Mouse (Mus musculus) neural tube, embryonic 12.5 days (tissue): Measurements from ENCODE around the gene Rps16. TPM values are rescaled to one million over a fixed set of nuclear protein-coding genes. Genes with fewer than 3 reads are reported as not detected.

Source experiments
- ATAC-seq: fragments of 200-750 bp; cut with Nextera tagmentation; 2 replicates; pipeline ENCODE4 v1.8.0; 2017; ENCODE audit warnings: low read depth, mild to moderate bottlenecking, moderate TSS enrichment, moderate library complexity; ENCODE audit not compliant: low FRiP score
- H3K27ac ChIP-seq: fragments of 300-500 bp; sonication (generic); 2 replicates; pipeline ENCODE4 v1.5.1; 2016
- H3K27me3 ChIP-seq: fragments of 300-500 bp; sonication (generic); replicated peaks from 2 replicates; pipeline ENCODE4 v1.6.1; 2016; ENCODE audit warnings: mild to moderate bottlenecking
- H3K36me3 ChIP-seq: fragments of 300-500 bp; sonication (generic); 2 replicates; pipeline ENCODE4 v1.6.1; 2016; ENCODE audit warnings: mild to moderate bottlenecking
- H3K4me1 ChIP-seq: fragments of 300-500 bp; sonication (generic); 2 replicates; pipeline ENCODE4 v1.6.1; 2016
- H3K4me2 ChIP-seq: fragments of 300-500 bp; sonication (generic); replicated peaks from 2 replicates; pipeline ENCODE4 v1.6.1; 2016; ENCODE audit warnings: mild to moderate bottlenecking
- H3K4me3 ChIP-seq: fragments of 300-500 bp; sonication (generic); 2 replicates; pipeline ENCODE4 v1.5.1; 2016
- H3K9ac ChIP-seq: fragments of 300-500 bp; sonication (generic); 2 replicates; pipeline ENCODE4 v1.6.1; 2016; ENCODE audit warnings: mild to moderate bottlenecking
- H3K9me3 ChIP-seq: fragments of 300-500 bp; sonication (generic); 2 replicates; pipeline ENCODE4 v1.6.1; 2016; ENCODE audit warnings: mild to moderate bottlenecking
- WGBS: fragments of 180-500 bp; shearing (Covaris S2); methylation state at CpG from one replicate; pipeline ENCODE4 v1.1.7; 2016; 5-methylcytosine and 5-hydroxymethylcytosine counted together
- polyA plus RNA-seq: library from polyadenylated mRNA; unstranded; fragments of >200 nt; fragmentation: Nextera tagmentation; extraction: Ambion mirVana; gene quantifications from 2 replicates; pipeline ENCODE4 v1.2.1, GENCODE M21; 2016

Gene Rps16
- 540 and 574 TPM in 2 replicates for polyA plus RNA-seq

- ATAC-seq: peak; percentile 93
Observed at GRCm38 (mm10) chr7:28350155-28350883, at the start of gene Rps16. Gene Rps16 (plus strand): TSS chr7:28350652.

GRCm38 (mm10) chr7:28301616-28302433 lies 48.6 kb upstream of the Rps16 start, which contains the start of gene Dll3:
Gene Dll3 (minus strand): TSS chr7:28302238.
- no peaks in the 10 kb centered on the region for H3K9me3 ChIP-seq
- peak within 1 kb of the TSS; percentile 60 for H3K4me3 ChIP-seq
- WGBS: 1% methylated on average over 30 of the region's 30 CpGs
- H3K9ac ChIP-seq: peak within 1 kb of the TSS; percentile 85
- H3K4me1 ChIP-seq: peaks cover 28% of the 10 kb centered on the region
- peak within 1 kb of the TSS; percentile 77 for H3K27ac ChIP-seq
- peaks cover 22% of the 10 kb centered on the region for H3K36me3 ChIP-seq
- ATAC-seq: peak; percentile 83
- peaks cover 8% of the 10 kb centered on the region; the same call in 1 of the 2 replicates for H3K27me3 ChIP-seq
- H3K4me2 ChIP-seq: peak within 1 kb of the TSS; percentile 72

More at GRCm38 (mm10) chr7:28350155-28350883, at the start of gene Rps16:
- peaks cover 29% of the 10 kb centered on the region for H3K36me3 ChIP-seq
- peaks cover 18% of the 10 kb centered on the region for H3K4me1 ChIP-seq
- H3K9me3 ChIP-seq: no peaks in the 10 kb centered on the region
- H3K4me2 ChIP-seq: peak within 1 kb of the TSS; percentile 95
- H3K4me3 ChIP-seq: peak within 1 kb of the TSS; percentile 92
- peak within 1 kb of the TSS; percentile 96 for H3K9ac ChIP-seq
- WGBS: under 1% methylated on average over 50 of the region's 50 CpGs
- no peaks in the 10 kb centered on the region for H3K27me3 ChIP-seq
- peak within 1 kb of the TSS; percentile 60 for H3K27ac ChIP-seq

GRCm38 (mm10) chr7:28305641-28306040 lies 44.8 kb upstream of the Rps16 start:
- no peaks in the 10 kb centered on the region for H3K27me3 ChIP-seq
- no peak overlapping the region for H3K27ac ChIP-seq
- no peak overlapping the region for H3K4me3 ChIP-seq
- H3K9me3 ChIP-seq: no peaks in the 10 kb centered on the region
- ATAC-seq: no peak
- H3K4me2 ChIP-seq: no peak overlapping the region
- WGBS: 94% methylated on average over 10 of the region's 10 CpGs
- H3K4me1 ChIP-seq: peaks cover 29% of the 10 kb centered on the region
- H3K9ac ChIP-seq: no peak overlapping the region
- H3K36me3 ChIP-seq: peaks cover 57% of the 10 kb centered on the region

DNA sequence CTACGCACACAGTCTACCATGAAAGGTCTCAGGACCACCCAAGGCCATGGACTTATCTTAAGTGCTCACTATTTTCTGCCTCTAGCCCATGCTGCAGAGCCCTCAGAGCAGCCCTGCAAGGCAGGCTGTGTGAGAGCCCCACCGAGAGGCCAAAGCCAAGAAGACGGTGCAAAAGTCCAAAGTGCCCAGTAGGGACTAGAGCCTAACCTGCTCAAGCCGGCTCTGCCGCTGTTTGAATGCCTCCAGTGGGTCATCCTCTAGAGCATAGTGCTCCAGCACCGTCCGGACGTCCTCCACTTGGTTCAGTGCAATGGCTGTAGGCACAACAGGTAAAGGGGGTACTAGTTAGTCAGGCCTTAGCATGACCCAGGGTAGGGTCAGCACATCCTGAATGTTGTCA lies 44.2 kb upstream of the Rps16 start:
- no peak overlapping the region for H3K27ac ChIP-seq
- no peak overlapping the region for H3K9ac ChIP-seq
- no peaks in the 10 kb centered on the region for H3K9me3 ChIP-seq
- 94% methylated on average over 8 of the region's 8 CpGs for WGBS
- peaks cover 35% of the 10 kb centered on the region for H3K4me1 ChIP-seq
- H3K36me3 ChIP-seq: peaks cover 57% of the 10 kb centered on the region
- H3K4me2 ChIP-seq: no peak overlapping the region
- no peak for ATAC-seq
- no peak overlapping the region for H3K4me3 ChIP-seq
- no peaks in the 10 kb centered on the region for H3K27me3 ChIP-seq

DNA sequence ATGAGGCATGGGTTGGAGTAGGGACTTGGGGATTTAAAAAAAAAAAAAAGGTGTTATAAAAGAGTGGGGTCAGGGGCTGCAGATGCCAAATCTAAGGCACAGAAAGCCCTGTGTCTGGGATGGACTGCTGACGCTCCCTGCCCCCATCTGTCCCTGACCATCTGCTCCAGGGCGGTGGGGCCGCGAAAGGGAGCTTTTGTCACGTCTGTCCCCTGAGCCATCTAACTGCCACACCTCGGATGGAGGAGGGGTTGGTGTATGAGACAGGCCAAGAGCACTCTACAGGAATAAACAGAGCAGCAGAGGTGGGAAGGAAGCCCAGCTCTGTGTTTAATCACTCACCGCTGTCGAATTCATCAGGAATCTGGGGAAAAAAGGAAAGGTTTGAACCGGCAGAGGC lies 40.7 kb upstream of the Rps16 start:
- Histone ChIP-seq H3K4me1 (peaks cover 22% of the 10 kb centered on the region), H3K27ac (no peak overlapping the region; the same call in 1 of the 2 replicates), H3K4me3 (peak overlapping the region; percentile 7; the same call in 1 of the 2 replicates), H3K9ac (peak overlapping the region; percentile 2; the same call in 1 of the 2 replicates), H3K36me3 (peaks cover 65% of the 10 kb centered on the region), H3K27me3 (no peaks in the 10 kb centered on the region), H3K9me3 (no peaks in the 10 kb centered on the region), H3K4me2 (peak overlapping the region; percentile 95)
- 41% methylated on average over 9 of the region's 9 CpGs for WGBS
- ATAC-seq: no peak

GRCm38 (mm10) chr7:28311151-28311925 lies 39.1 kb upstream of the Rps16 start:
- Histone ChIP-seq H3K4me1 (peaks cover 22% of the 10 kb centered on the region), H3K4me3 (peak overlapping the region; percentile 76), H3K9ac (peak overlapping the region; percentile 82), H3K36me3 (peaks cover 65% of the 10 kb centered on the region), H3K27me3 (no peaks in the 10 kb centered on the region), H3K27ac (0 out of 2 replicates have a peak overlapping the region, but pooled peaks have one; percentile 5), H3K9me3 (no peaks in the 10 kb centered on the region), H3K4me2 (peak overlapping the region; percentile 95)
- ATAC-seq: peak; percentile 59
- 6% methylated on average over 35 of the region's 35 CpGs for WGBS

- Histone ChIP-seq H3K4me1 (peaks cover 22% of the 10 kb centered on the region), H3K4me2 (peak within 1 kb of the TSS; percentile 95), H3K27me3 (no peaks in the 10 kb centered on the region), H3K9ac (peak within 1 kb of the TSS; percentile 82), H3K4me3 (peak within 1 kb of the TSS; percentile 76), H3K27ac (0 out of 2 replicates have a peak within 1 kb of the TSS, but pooled peaks have one; percentile 5), H3K9me3 (no peaks in the 10 kb centered on the region), H3K36me3 (peaks cover 65% of the 10 kb centered on the region)
- ATAC-seq: peak; percentile 94
- under 1% methylated on average over 45 of the region's 45 CpGs for WGBS
Observed at GRCm38 (mm10) chr7:28311926-28312543, 38.4 kb upstream of the Rps16 start, which contains the start of gene Timm50. Gene Timm50 (minus strand): TSS chr7:28312072.

DNA sequence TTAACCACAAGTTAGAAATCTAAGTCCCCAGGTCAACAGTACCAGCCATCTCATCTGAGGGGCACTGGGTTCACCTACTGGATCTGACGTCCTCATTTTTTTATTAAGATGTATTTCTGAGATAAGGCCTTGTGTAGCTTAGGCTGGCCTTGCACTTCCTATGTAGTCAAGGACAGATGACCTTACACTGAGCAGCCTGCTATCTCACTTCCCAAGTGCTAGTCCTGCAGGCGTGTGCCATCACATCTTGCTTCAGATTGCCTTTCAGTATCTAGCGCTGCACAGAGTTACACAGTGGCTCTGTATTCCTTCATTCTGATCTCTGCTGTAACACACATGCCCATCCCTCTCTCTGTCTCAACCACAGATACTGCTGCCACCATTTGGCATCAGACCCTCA lies 32.4 kb upstream of the Rps16 start:
- H3K9ac ChIP-seq: no peak overlapping the region
- 91% methylated on average over 3 of the region's 3 CpGs for WGBS
- H3K4me2 ChIP-seq: no peak overlapping the region
- no peaks in the 10 kb centered on the region for H3K27me3 ChIP-seq
- H3K9me3 ChIP-seq: no peaks in the 10 kb centered on the region
- no peak for ATAC-seq
- no peak overlapping the region for H3K4me3 ChIP-seq
- H3K4me1 ChIP-seq: no peaks in the 10 kb centered on the region
- peaks cover 91% of the 10 kb centered on the region for H3K36me3 ChIP-seq
- H3K27ac ChIP-seq: no peak overlapping the region

GRCm38 (mm10) chr7:28318714-28319113 lies 31.7 kb upstream of the Rps16 start:
- 94% methylated on average over 17 of the region's 17 CpGs for WGBS
- H3K4me2 ChIP-seq: no peak overlapping the region
- no peaks in the 10 kb centered on the region for H3K9me3 ChIP-seq

GRCm38 (mm10) chr7:28321974-28322720 lies 28.3 kb upstream of the Rps16 start:
- Histone ChIP-seq H3K4me2 (no peak overlapping the region), H3K4me3 (no peak overlapping the region), H3K27ac (no peak overlapping the region), H3K36me3 (peaks cover 96% of the 10 kb centered on the region), H3K27me3 (no peaks in the 10 kb centered on the region), H3K9me3 (no peaks in the 10 kb centered on the region), H3K4me1 (no peaks in the 10 kb centered on the region), H3K9ac (no peak overlapping the region)
- ATAC-seq: no peak
- WGBS: 94% methylated on average over 15 of the region's 15 CpGs

More at GRCm38 (mm10) chr7:28318714-28319113, 31.7 kb upstream of the Rps16 start:
- H3K36me3 ChIP-seq: peaks cover 98% of the 10 kb centered on the region
- H3K4me3 ChIP-seq: no peak overlapping the region
- ATAC-seq: no peak
- H3K27ac ChIP-seq: no peak overlapping the region
- no peak overlapping the region for H3K9ac ChIP-seq
- no peaks in the 10 kb centered on the region for H3K27me3 ChIP-seq
- H3K4me1 ChIP-seq: no peaks in the 10 kb centered on the region

DNA sequence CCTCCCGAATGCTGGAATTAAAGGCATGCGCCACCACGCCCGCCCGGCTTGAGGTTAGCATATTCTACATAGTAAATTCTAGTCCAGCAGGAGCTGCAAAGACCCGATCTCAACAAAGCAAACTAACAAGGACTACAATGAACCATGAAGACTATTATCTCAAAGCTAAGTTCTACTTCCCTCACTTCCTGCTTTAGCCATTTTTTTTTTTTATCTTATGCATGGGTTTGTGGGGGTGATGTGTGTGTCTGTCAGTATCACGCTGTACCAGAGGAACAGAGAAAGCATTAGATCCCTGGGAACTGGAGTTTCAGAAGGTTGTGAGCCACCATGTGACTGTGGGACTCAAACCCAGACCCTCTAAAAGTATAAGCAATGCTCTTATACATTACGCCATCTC lies 25.2 kb upstream of the Rps16 start:
- Histone ChIP-seq H3K4me2 (no peak overlapping the region), H3K36me3 (peaks cover 95% of the 10 kb centered on the region)
- ATAC-seq: no peak

More for the DNA sequence above, 25.2 kb upstream of the Rps16 start:
- H3K27me3 ChIP-seq: no peaks in the 10 kb centered on the region
- WGBS: 94% methylated on average over 8 of the region's 8 CpGs
- H3K9ac ChIP-seq: no peak overlapping the region
- H3K4me1 ChIP-seq: no peaks in the 10 kb centered on the region
- H3K27ac ChIP-seq: no peak overlapping the region
- no peaks in the 10 kb centered on the region for H3K9me3 ChIP-seq
- H3K4me3 ChIP-seq: no peak overlapping the region
